Comparison of ENCODE assay signal across 9 mouse cellular contexts in the genomic region with DNA sequence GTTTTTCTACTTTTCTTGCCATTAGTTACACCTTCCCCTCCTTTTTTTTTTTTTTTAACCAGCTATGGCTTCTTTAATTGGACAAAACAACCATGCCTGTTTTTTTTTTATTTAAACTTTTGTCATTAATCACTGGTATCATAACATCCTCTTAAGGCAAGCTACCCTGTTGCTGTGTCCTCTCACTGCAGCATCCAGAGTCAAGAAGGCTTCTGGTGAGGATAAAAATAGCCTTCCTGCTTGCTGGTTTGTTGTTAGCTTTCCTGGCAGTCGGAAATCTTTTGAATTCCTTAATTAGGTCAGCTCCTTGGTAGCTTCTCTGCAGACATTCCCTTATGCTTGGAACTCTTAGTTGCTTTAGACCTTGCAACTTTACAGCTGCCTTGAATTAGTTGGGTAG. TPM values are rescaled to one million over a fixed set of nuclear protein-coding genes. Genes with fewer than 3 reads are reported as not detected.
DNase-seq lines count a peak whose midpoint lies in the region; ATAC-seq and TF ChIP-seq lines count a peak whose summit lies in the region.
"Had no signal": no experiment of that assay in that cellular context is flagged by ENCODE, and none has a peak within 500 bp of the region (broad histone marks: within the 10 kb centered on the region; RNA-seq: fewer than 3 reads in every experiment).

No protein-coding gene starts in this region.

- H3K4me1 ChIP-seq in liver, adult 2 months (ENCODE audit: control insufficient read depth, insufficient read depth, low read length), result peaks cover 35% of the 10 kb centered on the region
- H3K4me1 ChIP-seq in heart, embryonic 12.5 days (replicated peaks), result peaks cover 47% of the 10 kb centered on the region
- H3K4me1 ChIP-seq: midbrain, embryonic 10.5 days had no signal

- H3K4me3 ChIP-seq in liver, adult 2 months (ENCODE audit: insufficient read depth, low read depth, low read length), result no peak overlapping the region
- H3K4me3 ChIP-seq in heart, embryonic 12.5 days, result 0 out of 2 replicates have a peak overlapping the region, but pooled peaks have one; percentile 3
- H3K4me3 ChIP-seq: midbrain, embryonic 10.5 days had no signal

- TF ChIP-seq CTCF in liver, adult 2 months (IDR thresholded peaks at IDR 0.05; ENCODE audit: low read depth, low read length), result no peak

- ATAC-seq in heart, embryonic 12.5 days (ENCODE audit: insufficient number of reproducible peaks, low FRiP score), result no peak

- H3K9me3 ChIP-seq in heart, embryonic 12.5 days (replicated peaks), result no peaks in the 10 kb centered on the region
- H3K9me3 ChIP-seq: midbrain, embryonic 10.5 days had no signal

- H3K36me3 ChIP-seq in liver, adult 2 months (ENCODE audit: control insufficient read depth, insufficient read depth, low read length), result peaks cover 34% of the 10 kb centered on the region
- no peaks in the 10 kb centered on the region for H3K36me3 ChIP-seq in heart, embryonic 12.5 days
- H3K36me3 ChIP-seq: midbrain, embryonic 10.5 days had no signal

- no peak overlapping the region for H3K9ac ChIP-seq in liver, adult 2 months (ENCODE audit: low read depth, low read length)
- H3K9ac ChIP-seq in heart, embryonic 12.5 days, result no peak overlapping the region

- peak; percentile 47 for DNase-seq in cerebellum, adult 9-10 months
- no peak for DNase-seq in cerebellum, adult 11-12 months
- DNase-seq in liver, adult 2 months (ENCODE audit: extremely low read depth, low read depth, low spot score), result peak; percentile 45
- no peak for DNase-seq in liver
- DNase-seq in lung, postnatal 10 days, result peak; percentile 41
- no peak for DNase-seq in left cerebral cortex, adult 18-20 months (ENCODE audit: low spot score in 2 of 2)
- no peak for DNase-seq in frontal cortex, postnatal 10 days (ENCODE audit: low spot score in 2 of 2)

- H3K27ac ChIP-seq in liver, adult 2 months (replicated peaks; ENCODE audit: insufficient read depth, low read depth, low read length), result no peak overlapping the region
- peak overlapping the region; percentile 98 for H3K27ac ChIP-seq in heart, embryonic 12.5 days (ENCODE audit: poor library complexity, severe bottlenecking)
- H3K27ac ChIP-seq: midbrain, embryonic 10.5 days had no signal

- WGBS in liver, adult 2 months, result 37% methylated on average over 1 of the region's 1 CpGs
- WGBS in heart, embryonic 12.5 days, result 9% methylated on average over 1 of the region's 1 CpGs

- peaks cover 25% of the 10 kb centered on the region for H3K79me2 ChIP-seq in liver, adult 2 months (ENCODE audit: control insufficient read depth, insufficient read depth, low read length)

- peak overlapping the region; percentile 29; the same call in 1 of the 2 replicates for H3K4me2 ChIP-seq in heart, embryonic 12.5 days

- H3K27me3 ChIP-seq in liver, adult 2 months (ENCODE audit: control insufficient read depth, insufficient read depth, low read length), result no peaks in the 10 kb centered on the region
- no peaks in the 10 kb centered on the region for H3K27me3 ChIP-seq in heart, embryonic 12.5 days (replicated peaks)

- TF ChIP-seq POLR2A in liver, adult 2 months (IDR thresholded peaks at IDR 0.05; ENCODE audit: extremely low read depth, insufficient read depth, low read length), result no peak

RNA-seq across cellular contexts. Expression of a gene that starts 28.7 kb away (rescaled TPM):
- 30.6 and 37.0 TPM in 2 replicates for total RNA-seq in liver, adult 2 months (2014; rRNA removed)
- 9.0 and 10.3 TPM in 2 replicates for polyA plus RNA-seq in liver, adult 2 months (2012; rRNA removed)
- polyA plus RNA-seq in heart, embryonic 12.5 days (2016; fragmentation: Nextera tagmentation; extraction: Ambion mirVana), result 13.6 and 16.0 TPM in 2 replicates
- total RNA-seq in left cerebral cortex, adult 18-20 months (2021), result 100 to 1,000 TPM; 145 to 152 TPM

Comparison
In these comparisons a context has a peak if more than half of its experiments do, and no peak if none do; other contexts are left out.
1. DNase-seq: peak in cerebellum, adult 9-10 months (single experiment), liver, adult 2 months (single experiment) and lung, postnatal 10 days (single experiment); none in cerebellum, adult 11-12 months (single experiment), liver (single experiment), left cerebral cortex, adult 18-20 months (0 of 2) and frontal cortex, postnatal 10 days (0 of 2).